Mouse (Mus musculus) ES-Bruce4 (cell line): ENCODE data around the gene Srsf2.

Experiments
- CTCF ChIP-seq: IDR thresholded peaks from one replicate; pipeline ENCODE4 v1.8.1; 2011; ENCODE audit warnings: low read depth, low read length
- POLR2A ChIP-seq: IDR thresholded peaks from one replicate; pipeline ENCODE4 v1.8.1; 2011; ENCODE audit warnings: low read length; ENCODE audit not compliant: insufficient read depth

- TF ChIP-seq CTCF = peak; percentile 87
- no peak for TF ChIP-seq POLR2A
Measured at GRCm38 (mm10) chr11:116885275-116886151, 32.6 kb upstream of the Srsf2 start.
